ENCODE assay signal across 22 mouse cellular contexts in genomic region chrX:167171281-167171680, GRCm38 (mm10). TPM values are rescaled to one million over a fixed set of nuclear protein-coding genes. Genes with fewer than 3 reads are reported as not detected.
A peak's percentile ranks its signal among the peaks of the same experiment; 100 is the strongest.
DNase-seq lines count a peak whose midpoint lies in the region; ATAC-seq and TF ChIP-seq lines count a peak whose summit lies in the region.
"Had no signal": no experiment of that assay in that cellular context is flagged by ENCODE, and none has a peak within 500 bp of the region (broad histone marks: within the 10 kb centered on the region; RNA-seq: fewer than 3 reads in every experiment).

No protein-coding gene starts in this region.

- no peak for ATAC-seq in heart, embryonic 15.5 days (replicated peaks; ENCODE audit: insufficient number of reproducible peaks, insufficient read depth, low FRiP score, low read depth)
- ATAC-seq in megakaryocyte, adult 5-6 weeks (ENCODE audit: poor library complexity, severe bottlenecking) = peak; percentile 41; the same call in 1 of the 2 replicates
- ATAC-seq in forebrain, embryonic 11.5 days (replicated peaks; ENCODE audit: low FRiP score) = no peak
- ATAC-seq: activated CD4-positive, CD25-positive, alpha-beta regulatory T cell, adult 4 months; forebrain, postnatal 0 days; Patski had no signal

- no peak for DNase-seq in heart, adult 9 months (ENCODE audit: low spot score in 2 of 2)
- no peak for DNase-seq in thymus, adult 2 months
- DNase-seq in thymus, postnatal 4 days = no peak
- no peak for DNase-seq in layer of hippocampus, adult 2 months (ENCODE audit: low spot score in 2 of 2)
- DNase-seq in forebrain, embryonic 11.5 days (ENCODE audit: low spot score) = no peak
- DNase-seq: adrenal gland, postnatal 14 days; cerebellum, adult 18-20 months; cerebellum, adult 9-11 months; embryo, embryonic 11 days; forebrain, postnatal 0 days; gastrocnemius, postnatal 14 days; heart, adult 11 months; heart, postnatal 36 days had no signal

- peak overlapping the region; percentile 67; the same call in 1 of the 2 replicates for H3K27ac ChIP-seq in heart, embryonic 15.5 days
- peak overlapping the region; percentile 51; the same call in 1 of the 2 replicates for H3K27ac ChIP-seq in thymus, adult 2 months (ENCODE audit: control insufficient read depth, insufficient read depth, low read length)
- no peak overlapping the region for H3K27ac ChIP-seq in layer of hippocampus, adult 2 months
- H3K27ac ChIP-seq in forebrain, embryonic 11.5 days (ENCODE audit: low read depth, low read length) = no peak overlapping the region
- H3K27ac ChIP-seq: embryonic facial prominence, embryonic 15.5 days; forebrain, embryonic 12.5 days; hindbrain, embryonic 15.5 days had no signal

- H3K4me2 ChIP-seq in heart, embryonic 15.5 days = no peak overlapping the region
- H3K4me2 ChIP-seq in forebrain, embryonic 11.5 days (ENCODE audit: low read depth, low read length, severe bottlenecking) = no peak overlapping the region
- H3K4me2 ChIP-seq: embryonic facial prominence, embryonic 15.5 days; forebrain, embryonic 12.5 days; heart, embryonic 12.5 days; hindbrain, embryonic 15.5 days had no signal

- no peak overlapping the region for H3K9ac ChIP-seq in heart, embryonic 15.5 days
- H3K9ac ChIP-seq in forebrain, embryonic 11.5 days (ENCODE audit: low read length) = no peak overlapping the region
- H3K9ac ChIP-seq: embryonic facial prominence, embryonic 15.5 days; forebrain, embryonic 12.5 days; forebrain, postnatal 0 days; heart, embryonic 12.5 days; hindbrain, embryonic 15.5 days had no signal

- no peaks in the 10 kb centered on the region for H3K27me3 ChIP-seq in heart, embryonic 15.5 days
- H3K27me3 ChIP-seq in thymus, adult 2 months (ENCODE audit: control insufficient read depth, insufficient read depth, low read length) = no peaks in the 10 kb centered on the region
- peaks cover 21% of the 10 kb centered on the region for H3K27me3 ChIP-seq in forebrain, embryonic 11.5 days (ENCODE audit: control insufficient read depth, insufficient read depth, low read length)
- H3K27me3 ChIP-seq: heart, embryonic 12.5 days had no signal

- WGBS in heart, embryonic 15.5 days = 35% methylated on average over 2 of the region's 2 CpGs
- WGBS in thymus, adult 2 months = 23% methylated on average over 2 of the region's 2 CpGs
- 71% methylated on average over 2 of the region's 2 CpGs for WGBS in forebrain, embryonic 11.5 days

- peaks cover 10% of the 10 kb centered on the region for H3K4me1 ChIP-seq in heart, embryonic 15.5 days (replicated peaks)
- H3K4me1 ChIP-seq in thymus, adult 2 months (replicated peaks; ENCODE audit: control insufficient read depth, insufficient read depth, low read length) = peaks cover 7% of the 10 kb centered on the region
- no peaks in the 10 kb centered on the region for H3K4me1 ChIP-seq in forebrain, embryonic 11.5 days (replicated peaks; ENCODE audit: control insufficient read depth, insufficient read depth, low read length)
- H3K4me1 ChIP-seq: embryonic facial prominence, embryonic 15.5 days; forebrain, embryonic 12.5 days; hindbrain, embryonic 15.5 days had no signal

- H3K36me3 ChIP-seq in heart, embryonic 15.5 days = no peaks in the 10 kb centered on the region
- H3K36me3 ChIP-seq in thymus, adult 2 months (ENCODE audit: control insufficient read depth, insufficient read depth, low read length) = no peaks in the 10 kb centered on the region
- no peaks in the 10 kb centered on the region for H3K36me3 ChIP-seq in forebrain, embryonic 11.5 days (ENCODE audit: control insufficient read depth, insufficient read depth, low read length)
- H3K36me3 ChIP-seq: embryonic facial prominence, embryonic 15.5 days; forebrain, embryonic 12.5 days; heart, embryonic 12.5 days; hindbrain, embryonic 15.5 days had no signal

- H3K4me3 ChIP-seq in heart, embryonic 15.5 days = no peak overlapping the region
- no peak overlapping the region for H3K4me3 ChIP-seq in thymus, adult 2 months (ENCODE audit: control insufficient read depth, insufficient read depth, low read length)
- no peak overlapping the region for H3K4me3 ChIP-seq in layer of hippocampus, adult 2 months
- H3K4me3 ChIP-seq in forebrain, embryonic 11.5 days (ENCODE audit: low read depth, low read length) = no peak overlapping the region
- H3K4me3 ChIP-seq: embryonic facial prominence, embryonic 15.5 days; erythroblast, embryonic 14.5 days; forebrain, embryonic 12.5 days; heart, embryonic 12.5 days; hindbrain, embryonic 15.5 days had no signal

- no peak for TF ChIP-seq CTCF in thymus, adult 2 months (IDR thresholded peaks at IDR 0.05; ENCODE audit: borderline replicate concordance, control insufficient read depth, extremely low read depth, insufficient read depth, low read length, poor library complexity)
- no peak for TF ChIP-seq CTCF in layer of hippocampus, adult 2 months (conservative IDR thresholded peaks at IDR 0.05)

- H3K9me3 ChIP-seq in heart, embryonic 15.5 days (replicated peaks) = no peaks in the 10 kb centered on the region
- H3K9me3 ChIP-seq in forebrain, embryonic 11.5 days (ENCODE audit: control insufficient read depth, low read length) = no peaks in the 10 kb centered on the region
- H3K9me3 ChIP-seq: embryonic facial prominence, embryonic 15.5 days; forebrain, embryonic 12.5 days; heart, embryonic 12.5 days; hindbrain, embryonic 15.5 days had no signal

- TF ChIP-seq POLR2A in thymus, adult 2 months (IDR thresholded peaks at IDR 0.05; ENCODE audit: control insufficient read depth, extremely low read depth, insufficient read depth, low read length, poor library complexity) = no peak

RNA-seq across cellular contexts. Expression of gene Tmsb4x, which starts 37.8 kb away (rescaled TPM):
- 2,285 and 2,968 TPM in 2 replicates for polyA plus RNA-seq in heart, embryonic 15.5 days (2015; fragmentation: Nextera tagmentation; extraction: Ambion mirVana)
- polyA plus RNA-seq in thymus, adult 2 months (2012; rRNA removed) = 442 and 583 TPM in 2 replicates
- total RNA-seq in megakaryocyte, adult 5-6 weeks (2015) = 11,237 and 11,623 TPM in 2 replicates
- 5,986 and 6,405 TPM in 2 replicates for total RNA-seq in megakaryocyte, adult 5-6 weeks (2017)
- total RNA-seq in layer of hippocampus, adult 2 months (2021) = 1,000 to 10,000 TPM; 1,652 to 1,714 TPM
- polyA plus RNA-seq in forebrain, embryonic 11.5 days (2014; fragmentation: Nextera tagmentation; extraction: Ambion mirVana) = 3,887 and 4,316 TPM in 2 replicates

Comparison
In these comparisons a context has a peak if more than half of its experiments do, and no peak if none do; other contexts are left out.
1. H3K27ac ChIP-seq: peak in heart, embryonic 15.5 days (single experiment) and thymus, adult 2 months (single experiment); none in layer of hippocampus, adult 2 months (single experiment) and forebrain, embryonic 11.5 days (single experiment).